Mouse (Mus musculus): ENCODE data around the gene Rcbtb2.

DNA sequence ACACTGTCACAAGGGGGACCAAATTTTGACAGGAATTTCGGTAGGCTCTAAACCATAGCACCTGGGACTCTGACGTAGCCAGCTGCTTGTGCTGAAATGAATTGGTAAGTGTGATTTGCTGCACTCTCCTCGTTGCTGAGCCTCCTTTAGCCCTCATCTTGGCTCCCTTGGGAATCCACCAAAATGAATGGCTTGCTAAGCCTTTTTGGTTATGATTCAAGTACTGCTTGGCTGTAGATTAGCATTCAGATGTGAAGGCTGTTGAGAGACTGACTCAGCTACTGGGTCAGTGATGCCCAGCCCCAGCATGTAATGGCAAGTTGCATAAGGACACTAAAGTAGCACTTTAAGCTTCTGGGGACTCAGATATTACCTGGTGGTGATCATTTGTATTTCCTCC, 12.2 kb upstream of the Rcbtb2 start:
- TF ChIP-seq POLR2A (IDR thresholded peaks at IDR 0.05; ENCODE audit: borderline replicate concordance, insufficient read depth, low read length) (no peak), CTCF (IDR thresholded peaks at IDR 0.05; ENCODE audit: borderline replicate concordance, insufficient read depth, low read depth, low read length) (no peak)
